Mouse (Mus musculus) brain, embryonic 14.5 days (tissue): ENCODE measurements at regions not wholly inside any gene's neighbourhood (a gene's known extent, or its start where the extent isn't known, plus 50 kb on each side); places are given as distances from the start of the nearest gene placed in this dataset.

ENCODE experiments used
- CTCF ChIP-seq: fragments of 200-500 bp; IDR thresholded peaks from 2 replicates; pipeline ENCODE4 v1.5.1; 2012; ENCODE audit warnings: inconsistent platforms, mild to moderate bottlenecking, moderate library complexity, borderline replicate concordance; ENCODE audit not compliant: insufficient read depth, insufficient read length; ENCODE audit errors: extremely low read depth
- POLR2A ChIP-seq: fragments of 200-500 bp; IDR thresholded peaks from 2 replicates; pipeline ENCODE4 v1.6.1; 2012; ENCODE audit warnings: mild to moderate bottlenecking, inconsistent platforms, borderline replicate concordance; ENCODE audit not compliant: poor library complexity, insufficient read depth, insufficient read length, severe bottlenecking; ENCODE audit errors: extremely low read depth

- TF ChIP-seq CTCF (no peak), POLR2A (no peak)
These were observed 62.9 kb upstream of the Pmepa1 start for GRCm38 (mm10) chr2:173339211-173339610.
